Mouse (Mus musculus) T-helper 17 cell (primary cell): ENCODE data around the gene Lsm3.
"Not testable (repeated sequence)": the region's sequence is repeated elsewhere in the genome, so short reads cannot be mapped to it uniquely, and the experiment has no call there.

Experiments
- in situ Hi-C, 2 experiments: fragments of 300-600 bp; cut with MboI, MseI; formaldehyde crosslinking; loops; 1 replicate in 1 of 2; 2 replicates in 1 of 2; pipeline ENCODE4 v1.15.1; 2025; ENCODE audit warnings: high pct_unique_total_duplicates in 2 of 2

Gene Lsm3

DNA sequence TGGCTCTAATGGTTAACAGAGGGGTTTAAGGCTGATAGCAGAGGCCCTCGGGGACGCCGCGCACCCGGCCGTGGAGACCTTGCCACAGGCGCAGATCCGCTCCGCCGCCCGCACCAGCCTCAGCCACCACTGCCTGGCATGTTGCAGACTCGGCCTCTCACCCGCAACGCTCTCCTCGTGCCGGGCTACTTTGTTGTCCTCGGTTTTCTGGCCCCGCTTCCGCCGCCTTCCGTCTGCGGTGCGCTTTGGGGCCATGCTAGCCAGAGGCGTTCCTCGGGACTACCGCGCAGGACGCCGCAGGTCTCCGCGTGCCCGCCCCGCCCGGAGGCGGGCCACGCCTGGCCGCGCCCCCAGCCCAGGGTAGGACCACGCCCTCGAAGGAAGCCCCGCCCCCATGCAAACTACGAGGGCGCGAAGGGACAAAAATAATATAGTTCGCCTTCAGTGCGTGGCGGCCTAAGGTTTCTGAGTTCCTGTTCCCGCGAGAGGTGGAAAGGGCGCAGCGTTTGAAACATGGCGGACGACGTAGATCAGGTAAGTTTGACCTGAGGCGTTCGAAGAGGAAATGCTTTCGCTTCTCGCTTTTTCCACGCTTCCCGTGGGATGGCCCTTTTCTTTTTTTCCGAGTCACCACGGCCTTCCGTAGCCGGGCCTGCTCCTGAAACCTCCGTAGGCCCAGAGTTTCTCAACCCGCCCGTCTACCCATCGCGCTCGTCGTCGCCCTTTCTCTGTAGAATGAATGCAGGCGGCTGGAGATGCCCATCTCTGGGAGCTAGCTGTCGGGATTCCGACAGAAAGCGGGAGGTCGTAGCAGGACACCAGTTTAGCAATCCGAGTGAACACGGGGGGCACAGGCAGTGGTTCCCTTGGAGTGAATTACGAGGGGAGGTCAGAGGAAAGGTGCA lies at the start of gene Lsm3, which contains the start of gene Xpc:
Lsm3 (plus strand) TSS at position 384 of the 905 bp plus-strand sequence.
Xpc (minus strand) TSS at position 344 of the 905 bp plus-strand sequence.
- in situ Hi-C loops, result loop anchor here in 1 of 2 experiments (5.0 kb wide), 1 partner anchor 73 kb away; no protein-coding TSS in a partner anchor

GRCm38 (mm10) chr6:91467106-91467505 lies 48.6 kb upstream of the Lsm3 start:
- in situ Hi-C loops, result loop anchor here in 1 of 2 experiments (5.0 kb wide), 1 partner anchor 35 kb away; no protein-coding TSS in a partner anchor

- in situ Hi-C loops, result no loop called here
Measured at GRCm38 (mm10) chr6:91470712-91471111, 45.0 kb upstream of the Lsm3 start.

DNA sequence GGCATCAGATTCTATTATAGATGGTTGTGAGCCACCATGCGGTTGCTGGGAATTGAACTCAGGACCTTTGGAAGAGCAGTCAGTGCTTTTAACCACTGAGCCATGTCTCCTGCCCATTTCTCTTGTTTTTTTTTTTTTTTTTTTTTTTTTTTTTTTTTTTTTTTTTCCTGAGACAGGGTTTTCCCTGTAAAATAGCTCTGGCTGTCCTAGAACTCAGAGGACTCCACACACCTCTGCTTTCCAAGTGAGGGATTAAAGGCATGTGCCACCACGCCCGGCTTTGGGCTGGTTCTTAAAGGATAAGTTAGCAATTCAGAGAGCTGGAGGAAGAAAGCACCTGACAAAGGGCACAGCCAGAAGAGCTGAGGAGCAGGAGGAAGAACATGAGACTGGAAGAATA lies 44.3 kb upstream of the Lsm3 start:
- in situ Hi-C loops, result not testable (repeated sequence)

GRCm38 (mm10) chr6:91472319-91472718 lies 43.4 kb upstream of the Lsm3 start:
- in situ Hi-C loops, result no loop called here

- in situ Hi-C loops, result no loop called here
Measured at GRCm38 (mm10) chr6:91472868-91473804, 42.6 kb upstream of the Lsm3 start, which contains the start of the genes Chchd4 and Tmem43. Gene Chchd4 (minus strand): TSS chr6:91473546. Gene Tmem43 (plus strand): TSS chr6:91473703.

GRCm38 (mm10) chr6:91473805-91474440 lies 41.8 kb upstream of the Lsm3 start:
- in situ Hi-C loops, result no loop called here

DNA sequence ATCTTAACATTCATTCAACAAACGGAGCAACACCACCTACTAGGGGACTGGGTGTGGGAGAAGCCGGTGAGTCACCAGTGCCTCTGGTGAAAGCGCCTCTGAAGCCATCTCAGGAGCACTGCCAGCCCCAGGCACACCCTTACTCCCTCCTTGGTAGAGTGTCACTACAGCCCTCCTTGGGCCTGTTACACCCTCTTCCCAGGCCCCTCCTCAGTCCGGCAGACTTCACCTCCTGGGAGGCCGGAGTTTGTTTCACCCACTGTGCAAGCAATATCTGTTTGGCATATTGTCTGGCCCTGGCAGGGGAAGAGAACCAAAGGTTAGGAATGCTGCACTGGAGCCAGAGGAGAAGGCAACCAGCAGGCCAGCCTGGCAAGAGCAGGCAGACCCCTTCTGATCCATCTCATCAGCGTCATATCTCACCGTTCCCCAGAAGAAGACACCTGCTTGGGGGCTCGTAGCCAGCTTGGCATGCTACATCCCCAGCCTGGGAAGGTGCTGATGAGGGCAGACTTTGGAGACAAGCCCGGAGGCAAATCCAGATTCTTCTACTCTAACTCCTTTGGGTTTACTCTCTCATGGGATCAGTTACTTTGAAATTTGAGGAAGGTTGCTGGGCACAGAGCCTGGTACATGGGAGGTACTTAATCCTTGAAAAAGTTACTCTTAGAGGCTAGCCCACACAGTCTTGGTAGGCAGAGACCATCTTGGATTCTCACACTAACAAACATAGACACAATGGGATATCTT lies 41.1 kb upstream of the Lsm3 start:
- in situ Hi-C loops, result no loop called here

DNA sequence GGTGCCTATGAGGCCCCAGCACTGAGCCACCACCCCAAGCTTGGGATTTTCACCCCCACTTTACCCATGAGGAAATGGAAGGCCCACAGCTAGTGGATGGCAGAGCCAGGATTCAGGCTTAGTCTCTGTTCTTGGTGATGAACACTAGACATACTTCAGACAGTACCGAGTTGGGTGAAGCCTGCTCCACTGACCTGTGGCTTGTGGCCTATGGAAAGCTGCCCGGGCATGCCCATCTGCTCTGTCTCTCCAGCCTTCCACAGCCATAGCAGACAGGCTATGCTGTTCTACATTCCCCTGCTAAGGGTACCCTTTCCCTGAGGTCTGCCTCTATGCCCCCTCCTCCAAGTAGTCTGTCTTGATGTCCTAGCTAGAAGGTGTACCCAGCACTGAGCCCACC lies 39.2 kb upstream of the Lsm3 start:
- in situ Hi-C loops, result no loop called here

GRCm38 (mm10) chr6:91483371-91483770 lies 32.4 kb upstream of the Lsm3 start:
- in situ Hi-C loops, result loop anchor here in 1 of 2 experiments (5.0 kb wide), 1 partner anchor 209 kb away; no protein-coding TSS in a partner anchor

GRCm38 (mm10) chr6:91486736-91487453 lies 28.8 kb upstream of the Lsm3 start:
- in situ Hi-C loops, result no loop called here

DNA sequence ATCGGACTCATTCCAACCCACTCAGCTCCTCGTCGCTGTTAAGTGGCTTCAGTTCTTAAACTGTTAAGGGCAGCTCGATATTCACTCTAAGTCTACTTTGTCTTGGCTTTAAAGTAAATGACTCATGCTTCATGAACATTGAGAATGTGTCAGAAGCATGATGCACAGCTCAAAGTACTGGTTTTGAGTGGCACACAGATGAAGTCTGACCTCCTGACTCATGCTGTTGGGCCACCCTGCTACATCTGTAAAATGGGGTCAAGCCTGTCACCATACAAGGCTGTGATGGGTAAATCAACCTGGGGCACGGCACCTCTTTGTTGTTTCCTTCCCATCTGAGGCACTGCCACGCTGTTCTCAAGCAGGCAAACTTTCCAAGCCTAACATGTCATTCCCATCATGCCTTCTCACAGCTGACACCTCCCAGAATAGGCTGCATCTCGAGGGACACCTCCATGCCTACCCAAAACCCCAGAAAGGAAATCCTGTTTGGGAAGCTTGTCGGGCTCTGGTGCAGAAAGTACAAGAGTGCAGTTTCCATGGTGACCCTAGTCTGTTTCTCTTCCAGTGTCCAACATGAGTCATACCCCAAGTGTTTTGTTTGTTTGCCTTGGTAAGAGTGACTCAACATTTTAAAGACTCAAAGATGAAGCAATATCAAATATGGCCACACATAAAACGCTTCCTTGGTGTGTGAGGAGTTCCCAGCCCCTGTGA lies 27.1 kb upstream of the Lsm3 start:
- in situ Hi-C loops, result no loop called here

- in situ Hi-C loops, result no loop called here
Measured at GRCm38 (mm10) chr6:91489872-91490271, 25.9 kb upstream of the Lsm3 start.

DNA sequence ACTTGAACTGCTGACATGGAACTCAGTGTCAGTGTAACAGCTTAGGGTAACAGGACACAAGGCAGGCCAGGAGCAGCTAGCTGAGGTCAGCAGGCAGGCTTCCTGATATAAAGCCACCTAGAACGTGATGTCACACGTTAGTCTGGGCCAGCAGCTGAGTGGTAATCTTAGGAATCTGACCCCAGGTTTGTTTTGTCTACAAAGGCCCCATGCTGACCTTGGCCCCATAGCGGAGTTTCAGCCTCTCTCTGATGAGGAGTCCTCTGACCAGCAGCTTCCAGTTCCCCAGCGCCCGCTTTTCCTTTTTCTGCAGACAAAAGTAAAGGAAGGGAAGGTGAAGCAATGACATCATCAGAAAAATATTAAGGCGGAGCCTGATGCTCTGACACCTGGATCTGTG lies 24.7 kb upstream of the Lsm3 start:
- in situ Hi-C loops, result no loop called here

DNA sequence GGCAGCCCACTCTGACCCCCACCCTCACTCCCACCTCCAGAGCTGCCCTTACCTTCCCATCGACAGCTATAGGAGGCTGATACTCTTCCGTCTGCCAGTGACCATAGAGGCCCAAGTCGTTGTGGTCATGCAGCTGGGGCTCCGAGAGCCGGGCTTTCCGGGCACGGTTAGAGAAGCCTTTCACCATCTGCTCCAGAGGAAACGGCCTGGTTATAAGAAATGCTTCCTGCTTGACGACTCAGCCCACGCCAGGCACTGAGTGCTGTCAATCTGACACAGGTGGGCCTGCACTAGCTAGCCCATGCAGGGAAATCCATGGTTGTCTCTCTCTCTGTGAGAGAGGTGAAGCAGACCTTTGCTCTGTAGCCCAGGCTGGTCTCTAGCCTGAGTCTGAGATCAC lies 22.7 kb upstream of the Lsm3 start:
- in situ Hi-C loops, result no loop called here

DNA sequence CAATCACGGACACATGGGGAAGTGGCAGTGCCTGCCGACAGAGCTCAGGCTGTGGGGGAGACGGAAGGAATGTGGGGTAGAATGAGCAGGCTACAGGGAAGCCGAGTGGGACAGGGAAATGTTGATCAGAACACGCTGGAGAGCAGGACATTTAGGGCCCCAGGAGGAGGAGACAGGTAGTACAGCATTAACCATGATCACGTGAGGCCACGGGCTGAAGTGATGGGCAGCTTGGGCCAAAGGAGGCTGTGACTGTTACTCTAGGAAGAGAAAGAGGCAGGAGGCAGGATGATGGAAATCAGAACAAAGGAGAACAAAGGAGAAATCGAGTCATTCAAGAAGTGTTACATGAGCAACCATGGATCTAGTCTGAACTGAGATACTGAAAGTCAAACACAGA lies 21.2 kb upstream of the Lsm3 start:
- in situ Hi-C loops, result no loop called here

DNA sequence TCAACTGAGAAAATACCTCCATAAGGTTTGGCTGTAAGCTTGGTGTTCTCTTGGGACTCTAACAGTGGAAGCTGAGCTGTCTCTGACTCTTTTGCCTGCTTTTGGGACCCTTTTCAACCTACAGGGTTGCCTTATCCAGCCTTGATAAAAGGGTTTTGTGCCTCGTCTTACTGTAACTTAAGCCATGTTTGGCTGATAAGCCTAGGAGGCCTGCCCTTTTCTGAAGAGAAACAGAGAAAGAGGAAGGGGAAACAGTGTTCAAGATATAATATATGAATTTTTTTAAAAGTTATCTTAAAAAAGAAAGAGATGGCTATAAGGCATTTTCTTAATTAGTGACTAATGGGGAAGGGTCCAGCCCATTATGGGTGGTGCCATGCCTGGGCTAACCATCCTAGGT lies 12.4 kb upstream of the Lsm3 start:
- in situ Hi-C loops, result loop anchor here in 1 of 2 experiments (5.0 to 10.0 kb wide), 2 partner anchors 36 to 591 kb away; partner anchors contain the start of gene Nr2c2

- in situ Hi-C loops, result loop anchor here in 1 of 2 experiments (10.0 kb wide), 1 partner anchor 589 kb away; the partner anchor contains the start of gene Nr2c2
Measured at GRCm38 (mm10) chr6:91506036-91506435, 9.7 kb upstream of the Lsm3 start.

DNA sequence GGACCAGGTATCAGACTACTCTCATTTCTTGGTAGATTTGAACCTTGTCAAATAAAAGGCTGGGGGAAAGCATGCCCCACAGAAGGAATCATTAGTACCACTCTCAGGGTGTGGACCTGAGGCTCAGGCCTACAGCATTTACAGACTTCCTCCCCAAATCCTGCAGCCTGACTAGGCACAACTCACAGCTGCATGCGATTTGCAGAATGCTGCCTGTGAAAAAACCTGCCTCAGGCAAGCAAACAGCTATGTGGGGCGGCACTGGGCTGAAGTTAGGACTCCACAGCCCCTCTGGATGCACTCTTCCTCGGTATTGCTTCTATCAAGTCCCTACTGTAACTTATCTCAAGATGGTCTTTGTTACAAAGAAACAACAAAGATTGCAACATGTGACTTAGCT lies 7.7 kb upstream of the Lsm3 start:
- in situ Hi-C loops, result loop anchor here in 1 of 2 experiments (10.0 kb wide), 1 partner anchor 587 kb away; the partner anchor contains the start of gene Nr2c2
